Mouse (Mus musculus) C2C12 (cell line): Measurements from ENCODE around the gene Cdk14. TPM values are rescaled to one million over a fixed set of nuclear protein-coding genes. Genes with fewer than 3 reads are reported as not detected.

Experiments
- H3K27me3 ChIP-seq: one replicate; pipeline ENCODE4 v1.6.1; 2011; ENCODE audit not compliant: control insufficient read depth, insufficient read depth, insufficient read length
- H3K36me3 ChIP-seq: one replicate; pipeline ENCODE4 v1.6.1; 2011; ENCODE audit not compliant: control insufficient read depth, insufficient read depth
- H3K4me3 ChIP-seq: one replicate; pipeline ENCODE4 v1.5.1; 2011; ENCODE audit warnings: mild to moderate bottlenecking, control low read depth; ENCODE audit not compliant: poor library complexity, insufficient read depth, severe bottlenecking
- H3K79me2 ChIP-seq: one replicate; pipeline ENCODE4 v1.6.1; 2011; ENCODE audit not compliant: control insufficient read depth, insufficient read depth
- H3K79me3 ChIP-seq: one replicate; pipeline ENCODE4 v1.6.1; 2011; ENCODE audit warnings: low read depth, control low read depth
- H3ac ChIP-seq: one replicate; pipeline ENCODE3; 2011; ENCODE audit warnings: low read depth; ENCODE audit not compliant: control insufficient read depth, insufficient read length
- CEBPB ChIP-seq: IDR thresholded peaks from one replicate; pipeline ENCODE4 v1.6.1; 2011; ENCODE audit warnings: low read depth, mild to moderate bottlenecking, control low read depth, moderate library complexity
- CTCF ChIP-seq: IDR thresholded peaks from one replicate; pipeline ENCODE4 v1.5.1; 2011; ENCODE audit not compliant: control insufficient read depth, insufficient read depth, insufficient read length
- FOSL1 ChIP-seq: IDR thresholded peaks from one replicate; pipeline ENCODE4 v1.8.0; 2011; ENCODE audit warnings: mild to moderate bottlenecking, low read length; ENCODE audit not compliant: poor library complexity, insufficient read depth, severe bottlenecking
- MAX ChIP-seq: IDR thresholded peaks from one replicate; pipeline ENCODE4 v1.6.1; 2011; ENCODE audit warnings: mild to moderate bottlenecking, control low read depth
- MYOD1 ChIP-seq: IDR thresholded peaks from one replicate; pipeline ENCODE4 v1.6.1; 2011; ENCODE audit warnings: low read depth; ENCODE audit not compliant: control insufficient read depth, insufficient read length
- MYOG ChIP-seq: IDR thresholded peaks from one replicate; pipeline ENCODE4 v1.6.1; 2011; ENCODE audit not compliant: control insufficient read depth, insufficient read length; ENCODE audit errors: extremely low read depth
- USF1 ChIP-seq: IDR thresholded peaks from one replicate; pipeline ENCODE4 v1.6.1; 2011; ENCODE audit warnings: low read depth, mild to moderate bottlenecking, control low read depth, moderate library complexity
- polyA plus RNA-seq: library from polyadenylated mRNA; unstranded; fragments of >200 nt; fragmentation: generic; extraction: Trizol; gene quantifications from one replicate; pipeline ENCODE4 v1.2.1, GENCODE M21; 2012; ENCODE audit warnings: missing spikeins

Cdk14 gene
- polyA plus RNA-seq, 1 experiment, result 15.9 TPM

- no peaks in the 10 kb centered on the region for H3K27me3 ChIP-seq
- H3K79me3 ChIP-seq, result peaks cover 1% of the 10 kb centered on the region
- peaks cover 5% of the 10 kb centered on the region for H3K36me3 ChIP-seq
- H3K4me3 ChIP-seq, result no peak overlapping the region
- no peaks in the 10 kb centered on the region for H3K79me2 ChIP-seq
- TF ChIP-seq FOSL1 (no peak), CEBPB (no peak), MAX (no peak), USF1 (no peak)
- H3ac ChIP-seq, result no peak overlapping the region
Measured at GRCm38 (mm10) chr5:4867849-4868562, 552.1 kb downstream of the Cdk14 start.

DNA sequence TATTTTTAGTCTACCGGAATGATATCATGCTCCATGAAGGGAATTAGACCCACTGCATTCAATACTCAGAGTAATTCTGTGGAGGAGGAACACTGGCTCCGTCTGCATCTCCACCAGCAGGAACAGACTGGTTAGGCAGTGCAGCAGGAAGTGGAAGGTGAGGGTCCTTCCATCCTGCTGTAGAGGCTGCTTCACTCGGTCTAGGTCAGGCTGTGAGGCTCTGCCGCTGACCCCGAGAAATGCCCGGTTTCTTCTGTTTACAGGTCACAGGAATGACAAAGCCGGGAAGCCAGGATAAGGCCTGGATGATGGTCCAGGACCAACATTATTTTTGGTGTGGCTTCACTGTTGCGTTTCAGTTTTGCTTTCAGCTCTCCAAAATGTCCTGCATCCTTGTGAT lies 553.2 kb downstream of the Cdk14 start:
- no peaks in the 10 kb centered on the region for H3K27me3 ChIP-seq
- H3ac ChIP-seq, result no peak overlapping the region
- H3K4me3 ChIP-seq, result no peak overlapping the region
- H3K79me3 ChIP-seq, result no peaks in the 10 kb centered on the region
- no peaks in the 10 kb centered on the region for H3K79me2 ChIP-seq
- TF ChIP-seq CTCF, result no peak
- no peak for TF ChIP-seq MAX
- H3K36me3 ChIP-seq, result peaks cover 5% of the 10 kb centered on the region

GRCm38 (mm10) chr5:4866099-4866498 lies 554.0 kb downstream of the Cdk14 start:
- Histone ChIP-seq H3K4me3 (no peak overlapping the region), H3ac (no peak overlapping the region), H3K79me3 (no peaks in the 10 kb centered on the region), H3K79me2 (no peaks in the 10 kb centered on the region), H3K36me3 (peaks cover 5% of the 10 kb centered on the region), H3K27me3 (no peaks in the 10 kb centered on the region)
- TF ChIP-seq MAX (no peak), CTCF (no peak), CEBPB (no peak), USF1 (no peak)

DNA sequence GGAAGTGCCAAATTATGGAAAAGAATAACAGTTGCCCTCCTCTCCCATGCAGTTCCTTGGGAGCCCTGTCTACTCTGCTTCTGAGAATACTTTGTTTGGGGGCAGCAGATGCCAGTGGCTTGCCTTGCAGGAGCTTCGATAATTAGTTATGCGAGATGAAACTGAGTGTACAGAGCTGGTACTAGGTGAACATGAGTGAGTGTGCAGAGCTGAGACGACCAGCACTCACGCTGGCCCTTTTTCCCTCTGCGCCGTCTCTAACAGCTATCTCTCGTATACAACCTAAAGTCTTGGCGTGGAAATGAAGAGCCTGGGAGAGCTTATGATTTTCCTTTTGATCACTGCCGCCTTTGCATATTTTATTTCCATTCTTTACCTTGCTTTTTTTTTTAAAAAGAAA lies 558.5 kb downstream of the Cdk14 start:
- Histone ChIP-seq H3ac (no peak overlapping the region), H3K4me3 (no peak overlapping the region), H3K79me2 (no peaks in the 10 kb centered on the region), H3K27me3 (no peaks in the 10 kb centered on the region), H3K79me3 (no peaks in the 10 kb centered on the region), H3K36me3 (peaks cover 5% of the 10 kb centered on the region)
- TF ChIP-seq FOSL1 (no peak), MYOD1 (no peak), MAX (no peak), CEBPB (no peak), MYOG (no peak), CTCF (no peak), USF1 (no peak)

- Histone ChIP-seq H3K79me2 (no peaks in the 10 kb centered on the region), H3K4me3 (no peak overlapping the region), H3K79me3 (no peaks in the 10 kb centered on the region), H3K36me3 (peaks cover 5% of the 10 kb centered on the region), H3K27me3 (no peaks in the 10 kb centered on the region), H3ac (no peak overlapping the region)
- no peak for TF ChIP-seq MAX
- TF ChIP-seq CEBPB, result no peak
- TF ChIP-seq MYOG, result no peak
- no peak for TF ChIP-seq FOSL1
- TF ChIP-seq CTCF, result no peak
- no peak for TF ChIP-seq MYOD1
- no peak for TF ChIP-seq USF1
Measured at GRCm38 (mm10) chr5:4861141-4861540, 559.0 kb downstream of the Cdk14 start.

GRCm38 (mm10) chr5:4858032-4858641 lies 562.0 kb downstream of the Cdk14 start:
- no peaks in the 10 kb centered on the region for H3K27me3 ChIP-seq
- no peak overlapping the region for H3K4me3 ChIP-seq
- no peaks in the 10 kb centered on the region for H3K79me2 ChIP-seq
- no peak overlapping the region for H3ac ChIP-seq
- H3K79me3 ChIP-seq, result no peaks in the 10 kb centered on the region
- no peak for TF ChIP-seq CTCF
- no peak for TF ChIP-seq MYOD1
- no peak for TF ChIP-seq MYOG
- H3K36me3 ChIP-seq, result no peaks in the 10 kb centered on the region
